Mouse (Mus musculus): ENCODE data around the gene Kif28. TPM values are rescaled to one million over a fixed set of nuclear protein-coding genes. Genes with fewer than 3 reads are reported as not detected.
A peak's percentile ranks its signal among the peaks of the same experiment; 100 is the strongest.
"Not testable (repeated sequence)": the region's sequence is repeated elsewhere in the genome, so short reads cannot be mapped to it uniquely, and the experiment has no call there.

The Kif28 gene
- total RNA-seq, 1 experiment, result 0.18 TPM

DNA sequence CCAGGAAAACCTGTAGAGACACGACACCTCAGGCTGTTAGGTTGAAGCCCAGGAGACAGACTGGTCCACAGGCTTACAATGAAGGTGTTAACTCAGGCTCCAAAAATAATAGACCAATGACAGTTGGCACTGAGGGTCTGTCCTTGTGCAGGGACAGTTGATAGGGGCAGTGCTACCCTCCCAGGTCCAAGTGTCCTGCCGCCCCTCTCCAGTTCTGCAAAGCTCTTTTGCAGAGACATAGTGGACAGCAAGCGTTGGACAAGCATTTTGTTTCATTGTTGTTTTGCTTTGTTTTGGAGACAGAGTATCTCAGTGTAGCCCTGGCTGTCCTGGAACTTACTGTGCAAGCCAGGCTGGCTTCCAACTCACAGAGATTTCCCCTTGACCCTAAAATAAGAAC lies 13.7 kb downstream of the Kif28 start:
- Histone ChIP-seq H3K4me3 (ENCODE audit: insufficient read depth in 1 of 2, low read depth in 1 of 2, low read length in 2 of 2, poor library complexity in 1 of 2, severe bottlenecking in 1 of 2) (no peak overlapping the region), H3K36me3 (ENCODE audit: control insufficient read depth, insufficient read depth, low read length, poor library complexity, severe bottlenecking) (no peaks in the 10 kb centered on the region), H3K4me1 (ENCODE audit: control insufficient read depth in 2 of 2, insufficient read depth in 2 of 2, low read length in 2 of 2, poor library complexity in 1 of 2) (no peaks in the 10 kb centered on the region), H3K9ac (ENCODE audit: insufficient read depth, low read depth, low read length, poor library complexity, severe bottlenecking) (no peak overlapping the region), H3K27ac (ENCODE audit: insufficient read depth, low read depth, low read length, poor library complexity, severe bottlenecking) (no peak overlapping the region), H3K9me3 (ENCODE audit: control insufficient read depth, insufficient read depth, low read depth, low read length) (no peaks in the 10 kb centered on the region)
- DNase-seq (ENCODE audit: low read depth, low spot score), result no peak
- in situ Hi-C loops (cut with MboI; ENCODE audit: low sequenced_read_pairs in 2 of 2, unreplicated experiment in 2 of 2), result no loop called here
- TF ChIP-seq HCFC1 (IDR thresholded peaks at IDR 0.05; ENCODE audit: borderline replicate concordance, insufficient read depth, low read length) (no peak), CHD2 (IDR thresholded peaks at IDR 0.05; ENCODE audit: low read depth, low read length) (no peak), MAFK (IDR thresholded peaks at IDR 0.05; ENCODE audit: insufficient read depth, low read depth, low read length) (no peak), ZC3H11A (IDR thresholded peaks at IDR 0.05; ENCODE audit: borderline replicate concordance, low read depth, low read length) (no peak), ZNF384 (IDR thresholded peaks at IDR 0.05; ENCODE audit: low read depth, low read length) (no peak)

DNA sequence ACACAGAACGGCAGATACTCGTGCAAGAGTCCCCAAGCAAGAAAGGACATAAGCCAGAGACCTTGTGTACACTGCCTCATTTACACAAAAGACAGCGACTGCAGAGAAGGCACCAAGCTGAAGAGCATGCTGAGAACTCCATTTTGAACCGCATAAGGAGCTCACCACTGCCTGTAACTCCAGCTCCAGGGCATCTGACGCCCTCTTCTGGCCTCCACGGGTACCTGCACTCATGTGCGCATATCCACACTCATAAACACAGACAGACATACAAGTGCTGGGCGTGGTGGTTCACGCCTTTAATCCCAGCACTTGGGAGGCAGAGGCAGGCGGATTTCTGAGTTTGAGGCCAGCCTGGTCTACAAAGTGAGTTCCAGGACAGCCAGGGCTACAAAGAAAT lies 16.4 kb downstream of the Kif28 start:
- in situ Hi-C loops (cut with MboI; ENCODE audit: low sequenced_read_pairs in 2 of 2, unreplicated experiment in 2 of 2), result no loop called here
- no peaks in the 10 kb centered on the region for H3K4me1 ChIP-seq (ENCODE audit: control insufficient read depth in 2 of 2, insufficient read depth in 2 of 2, low read length in 2 of 2, poor library complexity in 1 of 2)
- no peak overlapping the region for H3K9ac ChIP-seq (ENCODE audit: insufficient read depth, low read depth, low read length, poor library complexity, severe bottlenecking)
- H3K27ac ChIP-seq (ENCODE audit: insufficient read depth, low read depth, low read length, poor library complexity, severe bottlenecking), result no peak overlapping the region
- DNase-seq (ENCODE audit: low read depth, low spot score), result no peak
- no peak overlapping the region for H3K4me3 ChIP-seq (ENCODE audit: insufficient read depth in 1 of 2, low read depth in 1 of 2, low read length in 2 of 2, poor library complexity in 1 of 2, severe bottlenecking in 1 of 2)
- no peak for TF ChIP-seq ZC3H11A (IDR thresholded peaks at IDR 0.05; ENCODE audit: borderline replicate concordance, low read depth, low read length)
- no peak for TF ChIP-seq ZNF384 (IDR thresholded peaks at IDR 0.05; ENCODE audit: low read depth, low read length)
- no peak for TF ChIP-seq CHD2 (IDR thresholded peaks at IDR 0.05; ENCODE audit: low read depth, low read length)
- TF ChIP-seq HCFC1 (IDR thresholded peaks at IDR 0.05; ENCODE audit: borderline replicate concordance, insufficient read depth, low read length), result no peak
- no peak for TF ChIP-seq MAFK (IDR thresholded peaks at IDR 0.05; ENCODE audit: insufficient read depth, low read depth, low read length)
- H3K9me3 ChIP-seq (ENCODE audit: control insufficient read depth, insufficient read depth, low read depth, low read length), result no peaks in the 10 kb centered on the region
- no peaks in the 10 kb centered on the region for H3K36me3 ChIP-seq (ENCODE audit: control insufficient read depth, insufficient read depth, low read length, poor library complexity, severe bottlenecking)

- Histone ChIP-seq H3K4me1 (ENCODE audit: control insufficient read depth in 2 of 2, insufficient read depth in 2 of 2, low read length in 2 of 2, poor library complexity in 1 of 2) (no peaks in the 10 kb centered on the region), H3K27ac (ENCODE audit: insufficient read depth, low read depth, low read length, poor library complexity, severe bottlenecking) (no peak overlapping the region), H3K9me3 (ENCODE audit: control insufficient read depth, insufficient read depth, low read depth, low read length) (no peaks in the 10 kb centered on the region), H3K4me3 (ENCODE audit: insufficient read depth in 1 of 2, low read depth in 1 of 2, low read length in 2 of 2, poor library complexity in 1 of 2, severe bottlenecking in 1 of 2) (no peak overlapping the region), H3K36me3 (ENCODE audit: control insufficient read depth, insufficient read depth, low read length, poor library complexity, severe bottlenecking) (no peaks in the 10 kb centered on the region), H3K9ac (ENCODE audit: insufficient read depth, low read depth, low read length, poor library complexity, severe bottlenecking) (no peak overlapping the region)
- in situ Hi-C loops (cut with MboI; ENCODE audit: low sequenced_read_pairs in 2 of 2, unreplicated experiment in 2 of 2), result no loop called here
- no peak for TF ChIP-seq ZC3H11A (IDR thresholded peaks at IDR 0.05; ENCODE audit: borderline replicate concordance, low read depth, low read length)
- no peak for TF ChIP-seq MAFK (IDR thresholded peaks at IDR 0.05; ENCODE audit: insufficient read depth, low read depth, low read length)
- no peak for TF ChIP-seq HCFC1 (IDR thresholded peaks at IDR 0.05; ENCODE audit: borderline replicate concordance, insufficient read depth, low read length)
- no peak for TF ChIP-seq CHD2 (IDR thresholded peaks at IDR 0.05; ENCODE audit: low read depth, low read length)
- TF ChIP-seq ZNF384 (IDR thresholded peaks at IDR 0.05; ENCODE audit: low read depth, low read length), result no peak
- peak; percentile 62 for DNase-seq (ENCODE audit: low read depth, low spot score)
Observed at GRCm38 (mm10) chr1:179722811-179723469, 22.1 kb downstream of the Kif28 start.

- TF ChIP-seq MAFK (IDR thresholded peaks at IDR 0.05; ENCODE audit: insufficient read depth, low read depth, low read length) (peak; percentile 24; the same call in 1 of the 2 replicates), ZC3H11A (IDR thresholded peaks at IDR 0.05; ENCODE audit: borderline replicate concordance, low read depth, low read length) (no peak), HCFC1 (IDR thresholded peaks at IDR 0.05; ENCODE audit: borderline replicate concordance, insufficient read depth, low read length) (no peak), ZNF384 (IDR thresholded peaks at IDR 0.05; ENCODE audit: low read depth, low read length) (no peak), CHD2 (IDR thresholded peaks at IDR 0.05; ENCODE audit: low read depth, low read length) (no peak)
- in situ Hi-C loops (cut with MboI; ENCODE audit: low sequenced_read_pairs in 2 of 2, unreplicated experiment in 2 of 2), result no loop called here
- Histone ChIP-seq H3K4me1 (ENCODE audit: control insufficient read depth in 2 of 2, insufficient read depth in 2 of 2, low read length in 2 of 2, poor library complexity in 1 of 2) (no peaks in the 10 kb centered on the region), H3K9ac (ENCODE audit: insufficient read depth, low read depth, low read length, poor library complexity, severe bottlenecking) (no peak overlapping the region), H3K9me3 (ENCODE audit: control insufficient read depth, insufficient read depth, low read depth, low read length) (no peaks in the 10 kb centered on the region), H3K27ac (ENCODE audit: insufficient read depth, low read depth, low read length, poor library complexity, severe bottlenecking) (no peak overlapping the region), H3K4me3 (ENCODE audit: insufficient read depth in 1 of 2, low read depth in 1 of 2, low read length in 2 of 2, poor library complexity in 1 of 2, severe bottlenecking in 1 of 2) (no peak overlapping the region), H3K36me3 (ENCODE audit: control insufficient read depth, insufficient read depth, low read length, poor library complexity, severe bottlenecking) (no peaks in the 10 kb centered on the region)
- DNase-seq (ENCODE audit: low read depth, low spot score), result no peak
Observed at GRCm38 (mm10) chr1:179715786-179716185, 29.3 kb downstream of the Kif28 start.

- in situ Hi-C loops (cut with MboI; ENCODE audit: low sequenced_read_pairs in 2 of 2, unreplicated experiment in 2 of 2); H3K27ac ChIP-seq (ENCODE audit: insufficient read depth, low read depth, low read length, poor library complexity, severe bottlenecking); H3K4me3 ChIP-seq (ENCODE audit: insufficient read depth in 1 of 2, low read depth in 1 of 2, low read length in 2 of 2, poor library complexity in 1 of 2, severe bottlenecking in 1 of 2); H3K9me3 ChIP-seq (ENCODE audit: control insufficient read depth, insufficient read depth, low read depth, low read length); H3K36me3 ChIP-seq (ENCODE audit: control insufficient read depth, insufficient read depth, low read length, poor library complexity, severe bottlenecking); H3K4me1 ChIP-seq (ENCODE audit: control insufficient read depth in 2 of 2, insufficient read depth in 2 of 2, low read length in 2 of 2, poor library complexity in 1 of 2); H3K9ac ChIP-seq (ENCODE audit: insufficient read depth, low read depth, low read length, poor library complexity, severe bottlenecking); DNase-seq (ENCODE audit: low read depth, low spot score): not testable (repeated sequence)
Observed at GRCm38 (mm10) chr1:179715289-179715688, 29.8 kb downstream of the Kif28 start.
